Mouse (Mus musculus): ENCODE results near the gene Stk24.
"Not testable (repeated sequence)": the region's sequence is repeated elsewhere in the genome, so short reads cannot be mapped to it uniquely, and the experiment has no call there.

The Stk24 gene

DNA sequence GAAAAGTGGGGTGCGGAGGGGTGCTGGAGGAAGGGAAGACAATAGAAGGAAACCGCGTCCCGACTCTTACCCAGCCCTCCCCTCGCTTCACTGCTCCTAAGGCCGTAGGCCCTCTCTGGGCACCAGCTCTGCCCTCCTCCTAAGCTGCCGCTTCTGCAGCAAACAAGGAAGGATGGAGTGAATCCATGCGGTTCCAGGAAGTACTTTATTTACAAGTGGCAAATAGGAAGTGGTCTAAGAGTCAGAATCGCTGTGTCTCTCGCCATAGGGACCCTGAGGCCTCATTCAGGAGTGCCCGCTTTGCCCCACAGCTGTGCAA is at the start of gene Stk24:
Stk24 (minus strand) TSS at position 185 of the 319 bp plus-strand sequence.
- in situ Hi-C loops (cut with MboI, MseI): no loop called here

DNA sequence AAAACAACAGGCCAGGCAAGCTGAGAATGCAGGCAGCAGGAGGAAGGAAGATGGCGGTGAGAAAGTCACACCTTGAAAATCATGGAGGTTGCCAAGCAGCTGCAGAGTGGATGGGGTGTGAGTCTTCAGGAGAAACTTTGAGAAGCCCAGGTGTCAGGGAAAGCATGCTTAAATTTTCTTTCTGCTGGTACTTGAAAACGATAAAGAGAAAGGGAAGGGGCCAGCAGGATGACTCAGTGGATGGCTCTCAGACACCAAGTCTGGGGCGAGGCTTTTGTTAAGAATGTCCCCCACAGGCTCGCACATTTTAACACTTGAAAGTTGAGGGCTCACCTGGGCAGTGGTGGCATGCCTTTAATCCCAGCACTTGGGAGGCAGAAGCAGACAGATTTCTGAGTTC is 48.3 kb upstream of the Stk24 start:
- in situ Hi-C loops (cut with MboI, MseI): no loop called here

DNA sequence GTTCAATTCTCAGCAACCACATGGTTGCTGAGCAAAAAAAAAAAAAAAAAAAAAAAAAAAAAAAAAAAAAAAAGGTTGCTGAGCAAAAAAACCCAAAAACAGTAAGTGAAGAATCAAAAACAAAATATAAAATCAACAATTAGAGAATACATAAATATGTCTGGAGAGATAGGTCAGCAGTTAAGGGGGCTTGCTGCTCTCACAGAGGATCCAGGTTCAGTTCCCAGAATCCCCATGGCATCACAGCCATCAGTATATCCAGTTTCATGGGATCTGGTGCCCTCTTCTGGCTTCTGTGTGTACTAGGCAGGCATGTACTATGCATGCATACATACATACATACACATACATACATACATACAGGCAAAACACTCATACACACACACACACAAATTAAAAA is 46.9 kb upstream of the Stk24 start:
- in situ Hi-C loops (cut with MboI, MseI): no loop called here

DNA sequence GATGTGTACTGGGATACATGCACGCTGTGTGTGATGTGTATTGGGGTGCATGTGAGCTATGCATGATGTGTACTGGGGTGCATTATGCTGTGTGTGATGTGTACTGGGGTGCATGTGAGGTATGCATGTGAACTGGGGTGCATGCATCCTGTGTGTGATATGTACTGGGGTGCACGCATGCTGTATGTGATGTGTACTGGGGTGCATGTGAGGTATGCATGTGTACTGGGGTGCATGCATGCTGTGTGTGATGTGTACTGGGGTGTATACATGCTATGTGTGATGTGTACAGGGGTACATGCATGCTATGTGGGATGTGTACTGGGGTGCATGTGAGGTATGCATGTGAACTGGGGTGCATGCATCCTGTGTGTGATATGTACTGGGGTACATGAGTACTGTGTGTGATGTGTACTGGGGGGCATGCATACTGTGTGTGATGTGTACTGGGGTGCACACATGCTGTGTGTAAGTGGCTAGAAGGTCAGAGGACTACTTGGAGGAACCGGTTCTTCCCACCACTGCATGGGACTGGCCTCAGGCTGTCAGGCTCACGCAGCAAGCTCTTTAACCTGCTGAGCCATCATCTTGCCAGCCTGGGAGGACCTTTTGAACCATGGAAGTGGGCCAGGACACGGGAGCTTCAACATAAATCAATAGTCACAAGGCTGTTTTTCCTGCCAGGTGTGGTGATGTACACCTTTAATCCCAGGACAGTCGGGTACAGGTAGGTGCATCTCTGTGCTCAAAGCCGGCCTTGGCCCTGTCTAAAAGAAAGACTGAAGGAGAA is 45.4 kb upstream of the Stk24 start:
- in situ Hi-C loops (cut with MboI, MseI): no loop called here

DNA sequence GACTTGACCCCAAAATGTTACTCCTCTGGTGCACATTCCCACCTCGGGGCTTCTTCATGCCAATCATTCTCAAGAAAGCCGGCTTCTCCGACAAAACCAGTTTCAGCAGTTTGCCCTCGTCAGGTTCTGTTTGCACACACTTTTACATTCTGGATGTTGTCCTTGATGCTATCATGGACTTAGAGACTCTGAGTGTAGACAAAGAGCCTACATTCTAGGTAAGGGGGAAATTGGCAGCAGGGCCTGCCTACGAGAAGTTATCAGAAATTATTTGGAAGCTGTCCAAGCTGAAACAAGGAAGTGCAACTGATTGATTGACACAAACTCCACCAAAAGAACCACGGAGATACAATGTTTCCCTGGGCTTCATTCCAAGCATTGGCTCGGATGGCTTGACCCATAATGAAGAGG is 43.5 kb upstream of the Stk24 start:
- in situ Hi-C loops (cut with MboI, MseI): no loop called here

DNA sequence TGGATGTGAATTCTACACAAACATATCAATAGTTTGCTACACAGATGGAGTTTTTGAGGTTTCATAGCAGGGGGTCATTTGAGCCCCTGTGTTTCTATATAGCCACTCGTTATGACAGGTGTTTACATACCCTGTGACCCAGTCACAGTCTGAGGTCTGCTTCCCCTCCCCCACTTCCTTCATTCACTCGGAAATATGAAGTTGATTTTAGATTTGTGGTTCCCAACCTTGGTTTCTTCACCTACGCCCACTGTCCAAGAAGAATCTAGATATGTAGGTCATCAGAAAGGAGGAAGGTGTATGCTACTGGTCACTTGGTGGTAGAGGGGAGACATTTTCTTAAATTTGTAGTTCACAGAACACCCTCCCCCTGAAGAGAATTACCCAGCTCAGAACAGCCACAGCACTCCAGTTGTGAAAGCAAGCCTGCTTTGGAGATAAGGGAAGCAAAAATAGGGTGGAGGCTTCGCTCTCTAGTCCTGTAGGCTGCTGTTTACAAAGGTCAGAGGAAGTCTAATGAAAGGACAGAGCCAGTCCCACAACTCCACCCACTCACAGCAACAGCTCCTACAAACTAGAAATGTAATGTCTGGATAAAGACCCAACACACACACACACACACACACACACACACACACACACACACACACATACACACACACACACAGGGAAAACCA is 43.0 kb upstream of the Stk24 start:
- in situ Hi-C loops (cut with MboI, MseI): no loop called here

DNA sequence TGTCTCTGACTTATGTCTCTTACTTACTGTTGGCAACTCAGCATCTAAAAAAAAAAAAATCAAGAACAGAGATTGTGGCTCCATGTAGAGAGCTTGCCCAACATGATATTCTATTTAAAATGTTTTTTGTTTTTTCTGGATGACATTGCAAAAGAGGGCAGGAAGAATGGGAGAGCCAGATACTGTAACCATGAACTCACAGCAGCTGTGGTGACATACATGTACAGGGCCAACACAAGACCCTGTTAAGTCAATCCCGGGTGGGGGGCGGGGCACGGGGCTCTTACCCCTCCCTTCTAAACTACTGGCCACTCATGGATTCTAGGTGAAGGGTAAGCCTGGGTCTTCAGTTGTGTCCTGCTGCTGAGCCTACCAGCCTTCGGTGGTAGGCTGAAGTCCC is 42.2 kb upstream of the Stk24 start:
- in situ Hi-C loops (cut with MboI, MseI): no loop called here

DNA sequence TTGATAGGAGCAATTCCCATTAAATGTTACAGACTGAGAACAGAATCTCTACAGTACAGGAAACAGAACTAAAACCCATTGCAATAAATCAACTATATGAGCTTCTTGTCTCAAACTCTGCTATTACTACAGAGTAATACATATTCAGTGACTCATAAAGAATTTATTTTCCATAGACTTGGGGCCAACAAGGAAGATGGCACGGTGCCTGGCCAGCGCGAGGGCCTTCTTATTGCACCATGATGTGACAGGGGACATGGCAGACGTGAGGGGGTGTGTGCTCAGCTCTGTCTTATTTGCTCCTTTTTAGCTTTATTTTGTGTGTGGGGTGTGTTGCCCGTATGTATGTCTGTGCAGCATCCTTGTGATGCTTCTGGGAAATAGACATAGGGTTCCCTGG is 37.8 kb upstream of the Stk24 start:
- in situ Hi-C loops (cut with MboI, MseI): no loop called here

DNA sequence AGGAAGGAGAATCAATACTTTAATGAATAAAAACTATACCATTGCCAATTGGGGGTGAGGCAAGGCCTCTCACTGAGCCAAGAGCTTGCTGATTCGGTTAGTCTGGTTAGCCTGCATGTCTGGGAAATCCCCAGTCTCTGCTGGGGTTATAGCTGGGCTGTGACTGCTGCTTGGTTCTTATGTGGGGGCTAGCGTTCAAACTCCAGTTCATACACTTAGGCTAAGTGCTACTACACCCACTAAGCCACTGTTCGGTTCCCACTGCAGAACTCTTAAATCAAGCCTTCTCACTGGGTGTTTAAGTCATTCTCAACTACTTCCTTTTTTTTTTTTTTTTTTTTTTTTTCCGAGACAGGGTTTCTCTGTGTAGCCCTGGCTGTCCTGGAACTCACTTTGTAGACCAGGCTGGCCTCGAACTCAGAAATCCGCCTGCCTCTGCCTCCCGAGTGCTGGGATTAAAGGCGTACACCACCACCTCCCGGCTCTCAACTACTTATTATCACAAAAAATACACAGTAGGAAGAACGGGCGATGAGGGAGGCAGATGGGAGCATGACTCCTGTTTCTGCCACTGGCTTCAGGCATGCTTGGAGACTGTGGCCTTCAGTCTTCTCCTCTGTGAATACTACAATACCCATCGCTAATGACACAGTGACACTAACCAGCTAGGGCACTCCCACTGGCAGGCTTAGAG is 37.0 kb upstream of the Stk24 start:
- in situ Hi-C loops (cut with MboI, MseI): no loop called here

DNA sequence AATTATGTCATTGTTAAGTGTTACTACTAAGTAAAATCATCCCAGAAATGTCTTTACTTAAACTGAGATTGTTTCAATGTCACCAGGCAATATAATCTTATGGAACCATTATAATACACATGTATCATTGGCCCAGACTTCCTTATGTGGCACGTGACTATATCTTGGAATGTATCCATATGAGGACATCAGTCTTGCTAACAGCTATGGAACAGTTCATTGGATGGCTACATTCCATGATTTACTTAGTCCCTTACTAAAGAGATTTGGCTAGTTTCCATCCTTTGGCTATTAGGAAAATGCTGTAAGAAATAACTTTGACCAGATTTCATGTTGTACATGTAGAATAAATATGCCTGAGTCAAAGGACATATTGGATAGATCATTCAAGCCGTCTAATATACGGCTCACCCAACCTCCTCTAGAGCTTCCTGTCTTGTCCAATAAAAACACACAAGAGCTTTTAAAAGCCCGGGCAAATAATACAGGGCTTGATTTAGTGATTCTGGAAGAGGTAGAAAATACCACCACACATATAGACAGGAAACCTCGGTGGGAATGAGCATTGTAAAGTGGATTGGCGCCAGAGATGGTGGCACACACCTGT is 34.9 kb upstream of the Stk24 start:
- in situ Hi-C loops (cut with MboI, MseI): no loop called here

DNA sequence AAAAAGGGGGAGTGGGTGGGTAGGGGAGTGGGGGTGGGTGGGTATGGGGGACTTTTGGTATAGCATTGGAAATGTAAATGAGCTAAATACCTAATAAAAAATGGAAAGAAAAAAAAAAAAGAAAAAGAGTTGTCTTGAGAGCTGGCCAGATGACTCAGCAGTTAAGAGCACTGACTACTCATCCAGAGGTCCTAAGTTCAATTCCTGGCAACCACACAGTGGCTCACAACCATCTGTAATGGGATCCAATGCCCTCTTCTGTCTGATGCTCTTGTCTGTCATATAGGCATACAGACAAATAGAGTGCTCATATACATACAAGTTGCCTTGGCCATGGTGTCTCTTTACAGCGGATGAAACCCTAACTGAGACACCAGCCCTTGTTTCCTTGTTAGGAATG is 33.9 kb upstream of the Stk24 start:
- in situ Hi-C loops (cut with MboI, MseI): not testable (repeated sequence)

DNA sequence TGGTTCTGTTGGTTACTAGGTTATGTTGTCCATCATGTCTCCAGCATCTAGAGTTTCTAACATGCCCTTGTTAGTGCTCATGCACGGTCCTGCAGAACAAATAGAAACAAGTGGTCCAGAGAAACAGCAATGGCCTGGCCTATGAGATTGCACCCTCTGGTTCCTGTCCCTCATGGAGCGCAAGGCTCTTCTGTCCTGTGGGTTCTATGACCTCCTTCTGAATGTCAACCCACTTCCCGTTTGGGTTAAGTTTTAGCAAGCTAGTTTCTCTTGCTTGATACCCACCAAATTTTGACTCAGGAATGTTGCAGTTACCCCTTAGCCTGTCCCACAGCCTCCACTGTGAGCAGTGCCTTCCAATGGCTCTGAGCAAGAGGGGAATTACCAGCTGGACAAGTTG is 29.1 kb upstream of the Stk24 start:
- in situ Hi-C loops (cut with MboI, MseI): no loop called here

DNA sequence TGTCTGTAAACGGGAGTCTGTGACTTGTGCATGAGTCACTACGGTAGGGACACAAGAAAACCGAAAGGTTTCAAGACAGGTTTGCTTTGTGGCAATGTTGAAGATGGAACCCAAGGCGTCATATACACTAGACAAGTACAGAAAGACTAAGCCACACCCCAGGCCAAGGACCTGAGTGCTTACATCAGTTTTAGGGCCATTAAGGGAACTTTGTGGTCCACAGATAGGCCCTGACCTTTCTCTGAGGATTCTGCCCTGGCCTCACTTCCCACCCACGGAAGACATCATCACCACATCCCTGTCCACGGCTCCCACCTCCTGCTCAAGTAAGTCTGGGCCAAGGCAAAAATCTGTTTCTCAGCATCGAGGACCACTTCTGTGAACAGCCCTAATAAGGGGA is 27.1 kb upstream of the Stk24 start:
- in situ Hi-C loops (cut with MboI, MseI): no loop called here

DNA sequence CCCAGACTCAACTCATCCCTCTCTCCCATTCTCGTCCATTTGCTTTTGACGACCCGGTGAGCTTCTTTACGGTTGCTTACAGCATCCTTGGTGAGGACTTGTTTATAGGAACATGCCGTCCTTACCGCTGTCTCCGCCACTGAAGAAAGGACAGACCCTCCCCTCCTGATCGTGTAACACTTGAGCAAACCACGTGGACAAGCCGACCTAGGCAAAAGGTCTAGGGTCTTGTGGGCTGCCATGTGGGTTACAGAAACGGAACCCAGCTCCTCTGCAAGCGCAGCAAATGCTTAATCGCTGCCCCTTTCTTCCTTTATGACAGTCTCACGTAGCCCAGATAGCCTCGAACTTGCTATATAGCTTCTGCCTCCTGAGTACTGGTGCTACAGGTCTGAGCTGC is 25.7 kb upstream of the Stk24 start:
- in situ Hi-C loops (cut with MboI, MseI): no loop called here

DNA sequence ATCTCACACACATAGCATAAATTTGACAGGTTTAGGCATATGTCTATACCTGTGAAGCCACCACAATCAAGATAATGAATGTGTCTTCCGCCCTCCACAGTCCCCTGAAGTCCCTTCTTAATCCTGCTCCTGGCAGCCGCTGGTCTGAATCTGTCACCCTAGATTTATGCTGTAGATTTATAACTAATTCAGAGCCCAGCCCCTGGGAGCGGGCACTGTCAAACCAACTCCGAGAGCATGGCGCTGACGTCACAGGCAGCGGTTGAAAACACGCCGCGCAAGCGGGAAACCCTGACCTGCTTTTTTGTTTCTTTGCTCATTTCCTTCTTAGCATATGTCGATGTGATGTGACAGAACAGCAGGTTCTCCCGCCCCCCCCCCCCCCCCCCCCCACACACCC is 25.3 kb upstream of the Stk24 start:
- in situ Hi-C loops (cut with MboI, MseI): no loop called here

DNA sequence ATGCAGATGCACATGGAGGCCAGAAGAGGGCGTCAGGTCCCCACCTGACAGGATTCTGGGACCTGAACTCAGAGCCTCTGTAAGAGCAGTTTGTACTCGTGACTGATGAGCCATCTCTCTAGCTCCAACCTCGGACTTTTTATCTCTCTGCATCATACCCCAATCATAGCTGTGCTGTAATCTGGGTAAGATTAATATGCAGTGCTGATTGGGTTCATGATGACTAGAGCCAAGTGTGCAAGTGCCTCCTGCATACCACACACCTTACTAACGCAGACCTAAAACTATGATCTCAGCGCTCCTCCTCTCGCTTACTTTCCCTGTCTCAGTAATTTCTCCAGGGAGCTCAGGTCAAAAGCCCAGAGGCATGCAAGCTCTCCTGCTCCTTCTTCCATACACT is 19.9 kb upstream of the Stk24 start:
- in situ Hi-C loops (cut with MboI, MseI): no loop called here

DNA sequence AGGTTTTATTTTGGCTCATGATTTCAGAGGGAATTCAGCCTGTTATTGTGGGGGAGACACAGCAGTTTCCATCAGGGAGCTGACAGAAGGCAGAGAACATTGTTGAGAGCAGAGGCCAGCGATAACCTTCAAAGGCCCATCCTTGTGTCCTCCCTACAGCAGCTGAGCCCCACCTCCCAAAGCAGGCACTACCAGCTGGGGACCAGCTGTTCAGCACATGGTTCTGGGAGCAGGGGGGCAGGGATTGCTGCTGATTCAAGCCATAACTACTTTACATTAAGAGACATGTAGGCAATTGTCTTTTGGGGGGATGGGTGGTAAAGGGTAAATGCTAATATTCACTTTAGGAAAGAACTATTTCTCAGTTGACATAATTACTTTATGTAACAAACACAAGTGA is 17.7 kb upstream of the Stk24 start:
- in situ Hi-C loops (cut with MboI, MseI): no loop called here

DNA sequence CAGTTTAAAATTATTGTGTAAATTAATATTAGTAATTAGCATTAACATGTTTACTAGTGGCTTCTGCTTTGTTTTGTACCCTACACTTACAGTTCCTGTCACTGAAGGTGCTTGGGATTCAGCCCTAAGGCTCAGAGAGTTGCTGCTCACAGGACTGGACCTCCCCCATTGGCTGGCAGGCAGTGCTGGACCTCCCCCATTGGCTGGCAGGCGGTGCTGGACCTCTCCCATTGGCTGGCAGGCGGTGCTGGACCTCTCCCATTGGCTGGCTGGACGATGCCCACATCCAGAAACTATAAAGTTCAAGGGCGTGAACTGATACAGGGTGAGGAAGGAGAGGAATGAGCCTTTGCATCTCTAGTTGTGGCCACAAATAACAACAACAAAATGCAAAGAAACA is 15.3 kb upstream of the Stk24 start:
- in situ Hi-C loops (cut with MboI, MseI): no loop called here

DNA sequence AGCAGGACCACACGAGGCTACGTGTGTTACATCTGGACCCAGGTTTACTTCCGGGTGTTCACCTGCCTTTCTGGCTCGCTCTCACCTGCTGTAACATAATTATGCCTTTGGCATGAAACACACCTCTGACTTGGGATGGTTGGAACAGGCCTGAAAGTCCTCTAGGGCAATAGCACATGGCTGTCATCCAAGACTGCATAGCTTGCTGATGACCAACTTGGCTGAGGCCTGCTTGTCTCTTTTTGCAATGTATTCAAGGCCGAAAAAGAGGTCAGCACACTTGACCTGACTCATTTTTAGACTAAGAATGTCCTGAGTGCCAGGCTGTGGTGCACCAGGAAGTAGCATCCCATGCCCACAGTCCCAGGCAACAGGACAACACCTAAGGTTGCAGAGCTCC is 12.1 kb upstream of the Stk24 start:
- in situ Hi-C loops (cut with MboI, MseI): no loop called here

DNA sequence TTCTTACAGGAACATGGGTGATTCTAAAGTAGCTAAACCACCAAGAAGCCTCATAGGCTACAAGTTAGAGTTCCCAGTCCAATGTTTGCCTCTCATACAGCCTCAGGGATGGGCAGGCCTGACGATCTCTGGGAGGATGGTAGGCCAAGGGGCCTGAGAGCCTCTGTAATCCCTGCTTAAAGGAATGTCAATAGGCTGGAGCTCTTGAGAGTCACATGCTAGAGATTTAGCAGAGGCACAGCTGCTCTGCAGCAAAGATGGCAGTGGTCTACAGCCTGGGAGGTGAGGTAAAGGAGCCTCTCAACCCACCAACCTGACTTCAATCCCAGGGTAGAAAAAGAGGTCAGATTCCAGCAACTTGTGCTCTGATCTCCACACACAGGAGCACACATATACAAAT is 7.9 kb upstream of the Stk24 start:
- in situ Hi-C loops (cut with MboI, MseI): no loop called here

DNA sequence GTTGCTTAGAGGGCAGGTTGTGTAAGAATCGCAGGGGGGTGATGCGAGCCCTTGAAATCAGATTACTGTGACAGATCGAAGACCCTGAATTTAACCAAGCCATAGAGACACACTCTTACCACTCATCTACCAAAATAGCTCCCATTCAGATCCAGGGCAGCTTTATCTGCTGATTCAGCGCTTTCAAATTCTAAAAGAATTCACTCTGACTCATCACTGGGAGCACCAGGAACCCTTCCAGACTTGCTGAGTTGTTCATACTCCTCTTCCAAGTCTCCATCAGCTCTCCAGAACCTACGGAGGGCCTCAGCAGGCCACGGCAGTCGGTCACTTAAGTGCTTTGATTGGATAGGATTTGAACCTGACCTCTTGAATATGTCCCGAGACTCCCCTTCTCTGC is 5.6 kb upstream of the Stk24 start:
- in situ Hi-C loops (cut with MboI, MseI): no loop called here

DNA sequence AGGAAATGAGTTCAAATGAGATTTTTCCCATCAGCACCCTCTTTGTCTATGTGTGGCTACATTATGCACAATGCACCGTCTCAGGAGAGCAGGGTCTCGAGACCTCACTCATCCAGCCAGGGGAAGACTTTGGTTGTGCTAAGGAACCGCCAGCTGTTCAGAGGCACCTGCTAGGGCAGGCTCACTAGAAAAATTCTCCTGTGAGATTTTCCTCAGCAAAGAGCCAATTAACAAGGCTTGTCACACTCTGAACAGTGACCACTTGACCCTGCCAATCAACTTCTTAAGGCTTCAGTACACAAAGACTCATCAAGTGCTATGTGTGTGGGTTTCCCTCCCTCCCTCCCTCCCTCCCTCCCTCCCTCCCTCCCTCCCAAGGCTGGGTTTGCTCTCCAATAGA is 4.0 kb upstream of the Stk24 start:
- in situ Hi-C loops (cut with MboI, MseI): no loop called here
